Mouse (Mus musculus) hindbrain, embryonic 13.5 days (tissue): ENCODE measurements around the gene Olfr1110. TPM values are rescaled to one million over a fixed set of nuclear protein-coding genes. Genes with fewer than 3 reads are reported as not detected.
"Not testable (repeated sequence)": the region's sequence is repeated elsewhere in the genome, so short reads cannot be mapped to it uniquely, and the experiment has no call there.

Experiments used
- ATAC-seq: fragments of 200-750 bp; cut with Nextera tagmentation; 2 replicates; pipeline ENCODE4 v1.8.0; 2017; ENCODE audit warnings: moderate TSS enrichment; ENCODE audit not compliant: low FRiP score
- H3K27ac ChIP-seq: fragments of 300-500 bp; sonication (generic); 2 replicates; pipeline ENCODE4 v1.5.1; 2015; ENCODE audit warnings: inconsistent platforms, mild to moderate bottlenecking, moderate library complexity
- H3K27me3 ChIP-seq: fragments of 300-500 bp; sonication (generic); 2 replicates; pipeline ENCODE4 v1.6.1; 2015; ENCODE audit warnings: mild to moderate bottlenecking, inconsistent platforms
- H3K36me3 ChIP-seq: fragments of 300-500 bp; sonication (generic); 2 replicates; pipeline ENCODE4 v1.6.1; 2015; ENCODE audit warnings: mild to moderate bottlenecking, inconsistent platforms
- H3K4me1 ChIP-seq: fragments of 300-500 bp; sonication (generic); replicated peaks from 2 replicates; pipeline ENCODE4 v1.6.1; 2015; ENCODE audit warnings: inconsistent platforms
- H3K4me2 ChIP-seq: fragments of 300-500 bp; sonication (generic); 2 replicates; pipeline ENCODE4 v1.6.1; 2015; ENCODE audit warnings: inconsistent platforms, mild to moderate bottlenecking, moderate library complexity
- H3K4me3 ChIP-seq: fragments of 300-500 bp; sonication (generic); 2 replicates; pipeline ENCODE4 v1.5.1; 2015; ENCODE audit warnings: mild to moderate bottlenecking, inconsistent platforms
- H3K9ac ChIP-seq: fragments of 300-500 bp; sonication (generic); 2 replicates; pipeline ENCODE4 v1.6.1; 2015; ENCODE audit warnings: mild to moderate bottlenecking, inconsistent platforms
- H3K9me3 ChIP-seq: fragments of 300-500 bp; sonication (generic); 2 replicates; pipeline ENCODE4 v1.6.1; 2016; ENCODE audit warnings: inconsistent platforms
- WGBS: fragments of 180-500 bp; shearing (Covaris S2); methylation state at CpG from one replicate; pipeline ENCODE4 v1.1.7; 2015; 5-methylcytosine and 5-hydroxymethylcytosine counted together
- polyA plus RNA-seq: library from polyadenylated mRNA; unstranded; fragments of >200 nt; fragmentation: Nextera tagmentation; extraction: Ambion mirVana; gene quantifications from 2 replicates; pipeline ENCODE4 v1.2.1, GENCODE M21; 2015

Gene Olfr1110
- polyA plus RNA-seq = not detected in 2 replicates

- no peak within 1 kb of the TSS for H3K9ac ChIP-seq
- no peak for ATAC-seq
- 92% methylated on average over 1 of the region's 1 CpGs for WGBS
- no peaks in the 10 kb centered on the region for H3K27me3 ChIP-seq
- H3K4me1 ChIP-seq = no peaks in the 10 kb centered on the region
- no peak within 1 kb of the TSS for H3K27ac ChIP-seq
- H3K9me3 ChIP-seq = no peaks in the 10 kb centered on the region
- no peak within 1 kb of the TSS for H3K4me2 ChIP-seq
- H3K4me3 ChIP-seq = no peak within 1 kb of the TSS
- H3K36me3 ChIP-seq = no peaks in the 10 kb centered on the region
These were observed at the start of gene Olfr1110 for GRCm38 (mm10) chr2:87140200-87140599. Gene Olfr1110 (minus strand): TSS chr2:87140300.

GRCm38 (mm10) chr2:87187498-87187897, 47.4 kb upstream of the Olfr1110 start, which contains the start of gene Olfr1112:
Gene Olfr1112 (plus strand): TSS chr2:87187798.
- no peaks in the 10 kb centered on the region for H3K27me3 ChIP-seq
- H3K27ac ChIP-seq = no peak within 1 kb of the TSS
- H3K9me3 ChIP-seq = no peaks in the 10 kb centered on the region
- no peak within 1 kb of the TSS for H3K4me2 ChIP-seq
- WGBS = 87% methylated on average over 1 of the region's 1 CpGs
- ATAC-seq = no peak
- H3K4me1 ChIP-seq = no peaks in the 10 kb centered on the region
- no peaks in the 10 kb centered on the region for H3K36me3 ChIP-seq
- H3K4me3 ChIP-seq = no peak within 1 kb of the TSS
- H3K9ac ChIP-seq = no peak within 1 kb of the TSS

- H3K9ac ChIP-seq, H3K4me1 ChIP-seq, H3K9me3 ChIP-seq, H3K27ac ChIP-seq, H3K4me2 ChIP-seq, H3K4me3 ChIP-seq, ATAC-seq, H3K36me3 ChIP-seq, H3K27me3 ChIP-seq: not testable (repeated sequence)
- 88% methylated on average over 2 of the region's 2 CpGs for WGBS
These were observed 27.6 kb upstream of the Olfr1110 start for GRCm38 (mm10) chr2:87167731-87168130.

- Histone ChIP-seq H3K4me3 (no peak within 1 kb of the TSS), H3K27ac (no peak within 1 kb of the TSS), H3K9ac (no peak within 1 kb of the TSS), H3K27me3 (no peaks in the 10 kb centered on the region), H3K36me3 (no peaks in the 10 kb centered on the region), H3K4me2 (no peak within 1 kb of the TSS), H3K4me1 (no peaks in the 10 kb centered on the region), H3K9me3 (no peaks in the 10 kb centered on the region)
- ATAC-seq = no peak
These were observed 12.4 kb upstream of the Olfr1110 start, which contains the start of gene Olfr1111 for GRCm38 (mm10) chr2:87152524-87152923. Gene Olfr1111 (minus strand): TSS chr2:87152624.

GRCm38 (mm10) chr2:87114467-87114866, 25.6 kb downstream of the Olfr1110 start, which contains the start of gene Olfr259:
Gene Olfr259 (minus strand): TSS chr2:87114567.
- H3K4me2 ChIP-seq = no peak within 1 kb of the TSS
- no peaks in the 10 kb centered on the region for H3K9me3 ChIP-seq
- no peak within 1 kb of the TSS for H3K4me3 ChIP-seq
- H3K9ac ChIP-seq = no peak within 1 kb of the TSS
- no peak within 1 kb of the TSS for H3K27ac ChIP-seq
- no peaks in the 10 kb centered on the region for H3K27me3 ChIP-seq
- ATAC-seq = no peak
- no peaks in the 10 kb centered on the region for H3K4me1 ChIP-seq
- H3K36me3 ChIP-seq = no peaks in the 10 kb centered on the region

- Histone ChIP-seq H3K36me3 (no peaks in the 10 kb centered on the region), H3K4me3 (no peak within 1 kb of the TSS), H3K4me1 (no peaks in the 10 kb centered on the region), H3K27me3 (no peaks in the 10 kb centered on the region), H3K9me3 (no peaks in the 10 kb centered on the region), H3K4me2 (no peak within 1 kb of the TSS), H3K9ac (no peak within 1 kb of the TSS), H3K27ac (no peak within 1 kb of the TSS)
- WGBS = 80% methylated on average over 1 of the region's 1 CpGs
- no peak for ATAC-seq
These were observed 44.2 kb downstream of the Olfr1110 start, which contains the start of gene Olfr1109 for GRCm38 (mm10) chr2:87095908-87096307. Gene Olfr1109 (minus strand): TSS chr2:87096008.

Other genes starting within 250 kb of the Olfr1110 start
- not detected in 2 replicates for gene Olfr1097, start 248.1 kb downstream of the Olfr1110 start, polyA plus RNA-seq
- not detected in 2 replicates for gene Olfr1098, start 215.8 kb downstream of the Olfr1110 start, polyA plus RNA-seq
- not detected in 2 replicates for gene Olfr1099, start 179.6 kb downstream of the Olfr1110 start, polyA plus RNA-seq
- gene Olfr1100, start 160.3 kb downstream of the Olfr1110 start, polyA plus RNA-seq = not detected in 2 replicates
- gene Olfr1101, start 149.1 kb downstream of the Olfr1110 start, polyA plus RNA-seq = not detected in 2 replicates
- not detected in 2 replicates for gene Olfr1102, start 141.9 kb downstream of the Olfr1110 start, polyA plus RNA-seq
- gene Olfr1104, start 113.2 kb downstream of the Olfr1110 start, polyA plus RNA-seq = not detected in 2 replicates
- gene Olfr1105, start 103.8 kb downstream of the Olfr1110 start, polyA plus RNA-seq = not detected in 2 replicates
- not detected in 2 replicates for gene Olfr1106, start 88.0 kb downstream of the Olfr1110 start, polyA plus RNA-seq
- not detected in 2 replicates for gene Olfr1107, start 64.5 kb downstream of the Olfr1110 start, polyA plus RNA-seq
- not detected in 2 replicates for gene Olfr1109, start 44.3 kb downstream of the Olfr1110 start, polyA plus RNA-seq
- gene Olfr259, start 25.7 kb downstream of the Olfr1110 start, polyA plus RNA-seq = not detected in 2 replicates
- not detected in 2 replicates for gene Olfr1111, start 12.3 kb upstream of the Olfr1110 start, polyA plus RNA-seq
- not detected in 2 replicates for gene Olfr1112, start 47.5 kb upstream of the Olfr1110 start, polyA plus RNA-seq
- gene Olfr1113, start 68.7 kb upstream of the Olfr1110 start, polyA plus RNA-seq = not detected in 2 replicates
- gene Olfr1115, start 107.7 kb upstream of the Olfr1110 start, polyA plus RNA-seq = not detected in 2 replicates
- gene Olfr1116, start 127.2 kb upstream of the Olfr1110 start, polyA plus RNA-seq = not detected in 2 replicates
- gene Olfr1118, start 167.3 kb upstream of the Olfr1110 start, polyA plus RNA-seq = not detected in 2 replicates
- gene Olfr1120, start 214.5 kb upstream of the Olfr1110 start, polyA plus RNA-seq = not detected in 2 replicates
- not detected in 2 replicates for gene Olfr1121, start 229.6 kb upstream of the Olfr1110 start, polyA plus RNA-seq
- gene Olfr1122, start 245.5 kb upstream of the Olfr1110 start, polyA plus RNA-seq = not detected in 2 replicates